Mouse (Mus musculus) liver, embryonic 14.5 days (tissue): ENCODE results near the gene Mon1b.

Experiments used
- CTCF ChIP-seq: IDR thresholded peaks from 2 replicates; pipeline ENCODE4 v1.5.1; 2016; ENCODE audit warnings: antibody characterized with exemption, low read depth, control low read depth
- EP300 ChIP-seq: IDR thresholded peaks from 2 replicates; pipeline ENCODE4 v1.6.1; 2016; ENCODE audit warnings: antibody characterized with exemption, low read depth

- no peak for TF ChIP-seq CTCF
- no peak for TF ChIP-seq EP300
Observed at GRCm38 (mm10) chr8:113687889-113688542, 52.6 kb downstream of the Mon1b start.
